Mouse (Mus musculus): ENCODE measurements around the gene Fxyd6. TPM values are rescaled to one million over a fixed set of nuclear protein-coding genes. Genes with fewer than 3 reads are reported as not detected.

Fxyd6 gene
- polyA plus RNA-seq, 1 experiment from 2014 or later: 364 TPM

- H3K4me1 ChIP-seq (replicated peaks): peaks cover 61% of the 10 kb centered on the region
- peak; percentile 82 for ATAC-seq
- H3K4me3 ChIP-seq (replicated peaks): no peak overlapping the region
- peak overlapping the region; percentile 37; the same call in 1 of the 2 replicates for H3K9ac ChIP-seq (replicated peaks)
- H3K27me3 ChIP-seq: no peaks in the 10 kb centered on the region
- H3K4me2 ChIP-seq (replicated peaks): peak overlapping the region; percentile 11; the same call in 1 of the 2 replicates
- H3K9me3 ChIP-seq: no peaks in the 10 kb centered on the region
- peaks cover 11% of the 10 kb centered on the region for H3K36me3 ChIP-seq
- peak overlapping the region; percentile 74 for H3K27ac ChIP-seq
- 33% methylated on average over 10 of the region's 10 CpGs for WGBS
Measured at GRCm38 (mm10) chr9:45380411-45381251, 10.6 kb downstream of the Fxyd6 start.

GRCm38 (mm10) chr9:45382336-45382735, 12.4 kb downstream of the Fxyd6 start:
- H3K4me3 ChIP-seq (replicated peaks): no peak overlapping the region
- H3K36me3 ChIP-seq: 0 out of 2 replicates have a peak, but pooled peaks cover 4% of the 10 kb centered on the region
- 88% methylated on average over 5 of the region's 5 CpGs for WGBS
- ATAC-seq: no peak
- H3K9me3 ChIP-seq: no peaks in the 10 kb centered on the region
- H3K27ac ChIP-seq: no peak overlapping the region
- no peak overlapping the region for H3K9ac ChIP-seq (replicated peaks)
- H3K4me2 ChIP-seq (replicated peaks): no peak overlapping the region
- no peaks in the 10 kb centered on the region for H3K27me3 ChIP-seq
- peaks cover 51% of the 10 kb centered on the region for H3K4me1 ChIP-seq (replicated peaks)

- Histone ChIP-seq H3K27me3 (no peaks in the 10 kb centered on the region), H3K9me3 (no peaks in the 10 kb centered on the region), H3K4me2 (replicated peaks) (no peak overlapping the region), H3K27ac (no peak overlapping the region), H3K4me1 (replicated peaks) (peaks cover 51% of the 10 kb centered on the region), H3K4me3 (replicated peaks) (no peak overlapping the region), H3K9ac (replicated peaks) (no peak overlapping the region), H3K36me3 (0 out of 2 replicates have a peak, but pooled peaks cover 4% of the 10 kb centered on the region)
- WGBS: 83% methylated on average over 5 of the region's 5 CpGs
- ATAC-seq: no peak
Measured at GRCm38 (mm10) chr9:45382834-45383233, 12.8 kb downstream of the Fxyd6 start.

GRCm38 (mm10) chr9:45383883-45384282, 13.9 kb downstream of the Fxyd6 start:
- Histone ChIP-seq H3K4me3 (replicated peaks) (no peak overlapping the region), H3K36me3 (0 out of 2 replicates have a peak, but pooled peaks cover 4% of the 10 kb centered on the region), H3K27me3 (no peaks in the 10 kb centered on the region), H3K4me1 (replicated peaks) (peaks cover 44% of the 10 kb centered on the region), H3K27ac (no peak overlapping the region), H3K9ac (replicated peaks) (no peak overlapping the region), H3K9me3 (no peaks in the 10 kb centered on the region), H3K4me2 (replicated peaks) (no peak overlapping the region)
- no peak for ATAC-seq
- WGBS: 89% methylated on average over 6 of the region's 6 CpGs

- peaks cover 15% of the 10 kb centered on the region for H3K4me1 ChIP-seq (replicated peaks)
- H3K27ac ChIP-seq: no peak overlapping the region
- H3K4me2 ChIP-seq (replicated peaks): no peak overlapping the region
- H3K36me3 ChIP-seq: peaks cover 14% of the 10 kb centered on the region; the same call in 1 of the 2 replicates
- no peaks in the 10 kb centered on the region for H3K9me3 ChIP-seq
- 91% methylated on average over 5 of the region's 5 CpGs for WGBS
- no peak for ATAC-seq
- H3K27me3 ChIP-seq: no peaks in the 10 kb centered on the region
- no peak overlapping the region for H3K4me3 ChIP-seq (replicated peaks)
- H3K9ac ChIP-seq (replicated peaks): no peak overlapping the region
Measured at GRCm38 (mm10) chr9:45386698-45387097, 16.7 kb downstream of the Fxyd6 start.

- Histone ChIP-seq H3K4me1 (replicated peaks) (peaks cover 3% of the 10 kb centered on the region; the same call in 1 of the 2 replicates), H3K4me2 (replicated peaks) (no peak overlapping the region), H3K36me3 (peaks cover 30% of the 10 kb centered on the region), H3K27me3 (no peaks in the 10 kb centered on the region), H3K4me3 (replicated peaks) (no peak overlapping the region), H3K9ac (replicated peaks) (0 out of 2 replicates have a peak overlapping the region, but pooled peaks have one; percentile 25), H3K9me3 (no peaks in the 10 kb centered on the region), H3K27ac (no peak overlapping the region)
- WGBS: 47% methylated on average over 12 of the region's 12 CpGs
- ATAC-seq: peak; percentile 77; the same call in 1 of the 2 replicates
Measured at GRCm38 (mm10) chr9:45388385-45388994, 18.5 kb downstream of the Fxyd6 start.

GRCm38 (mm10) chr9:45389596-45389995, 19.6 kb downstream of the Fxyd6 start:
- Histone ChIP-seq H3K9ac (replicated peaks) (no peak overlapping the region), H3K4me3 (replicated peaks) (no peak overlapping the region), H3K9me3 (no peaks in the 10 kb centered on the region), H3K4me2 (replicated peaks) (no peak overlapping the region), H3K4me1 (replicated peaks) (peaks cover 3% of the 10 kb centered on the region; the same call in 1 of the 2 replicates), H3K36me3 (peaks cover 41% of the 10 kb centered on the region), H3K27me3 (no peaks in the 10 kb centered on the region), H3K27ac (no peak overlapping the region)
- ATAC-seq: no peak
- WGBS: 89% methylated on average over 8 of the region's 8 CpGs

GRCm38 (mm10) chr9:45391299-45391698, 21.3 kb downstream of the Fxyd6 start:
- WGBS: 82% methylated on average over 7 of the region's 7 CpGs
- no peaks in the 10 kb centered on the region for H3K9me3 ChIP-seq
- H3K4me3 ChIP-seq (replicated peaks): no peak overlapping the region
- H3K4me1 ChIP-seq (replicated peaks): peaks cover 3% of the 10 kb centered on the region; the same call in 1 of the 2 replicates
- no peak overlapping the region for H3K27ac ChIP-seq
- no peaks in the 10 kb centered on the region for H3K27me3 ChIP-seq
- no peak for ATAC-seq
- no peak overlapping the region for H3K9ac ChIP-seq (replicated peaks)
- H3K4me2 ChIP-seq (replicated peaks): no peak overlapping the region
- H3K36me3 ChIP-seq: peaks cover 58% of the 10 kb centered on the region

GRCm38 (mm10) chr9:45395218-45395617, 25.2 kb downstream of the Fxyd6 start:
- no peaks in the 10 kb centered on the region for H3K27me3 ChIP-seq
- no peak overlapping the region for H3K4me2 ChIP-seq (replicated peaks)
- WGBS: 92% methylated on average over 6 of the region's 6 CpGs
- H3K4me3 ChIP-seq (replicated peaks): no peak overlapping the region
- no peaks in the 10 kb centered on the region for H3K9me3 ChIP-seq
- ATAC-seq: no peak
- no peak overlapping the region for H3K27ac ChIP-seq
- H3K36me3 ChIP-seq: peaks cover 60% of the 10 kb centered on the region
- H3K9ac ChIP-seq (replicated peaks): no peak overlapping the region
- H3K4me1 ChIP-seq (replicated peaks): no peaks in the 10 kb centered on the region

GRCm38 (mm10) chr9:45395796-45396195, 25.8 kb downstream of the Fxyd6 start:
- H3K27ac ChIP-seq: no peak overlapping the region
- H3K4me3 ChIP-seq (replicated peaks): no peak overlapping the region
- WGBS: 73% methylated on average over 3 of the region's 3 CpGs
- no peak for ATAC-seq
- no peaks in the 10 kb centered on the region for H3K9me3 ChIP-seq
- H3K9ac ChIP-seq (replicated peaks): no peak overlapping the region
- H3K36me3 ChIP-seq: peaks cover 56% of the 10 kb centered on the region
- 0 out of 2 replicates have a peak, but pooled peaks cover 2% of the 10 kb centered on the region for H3K27me3 ChIP-seq
- H3K4me2 ChIP-seq (replicated peaks): no peak overlapping the region
- no peaks in the 10 kb centered on the region for H3K4me1 ChIP-seq (replicated peaks)

GRCm38 (mm10) chr9:45398336-45398735, 28.4 kb downstream of the Fxyd6 start:
- ATAC-seq: no peak
- WGBS: 54% methylated on average over 1 of the region's 1 CpGs
- H3K9me3 ChIP-seq: no peaks in the 10 kb centered on the region
- no peak overlapping the region for H3K9ac ChIP-seq (replicated peaks)
- no peak overlapping the region for H3K4me2 ChIP-seq (replicated peaks)
- 0 out of 2 replicates have a peak, but pooled peaks cover 2% of the 10 kb centered on the region for H3K27me3 ChIP-seq
- peaks cover 32% of the 10 kb centered on the region for H3K36me3 ChIP-seq
- no peaks in the 10 kb centered on the region for H3K4me1 ChIP-seq (replicated peaks)
- H3K4me3 ChIP-seq (replicated peaks): no peak overlapping the region
- no peak overlapping the region for H3K27ac ChIP-seq

- Histone ChIP-seq H3K4me1 (replicated peaks) (no peaks in the 10 kb centered on the region), H3K27ac (no peak within 1 kb of the TSS), H3K4me2 (replicated peaks) (no peak within 1 kb of the TSS), H3K36me3 (peaks cover 21% of the 10 kb centered on the region), H3K9ac (replicated peaks) (no peak within 1 kb of the TSS), H3K9me3 (no peaks in the 10 kb centered on the region), H3K27me3 (0 out of 2 replicates have a peak, but pooled peaks cover 2% of the 10 kb centered on the region), H3K4me3 (replicated peaks) (no peak within 1 kb of the TSS)
- WGBS: 77% methylated on average over 4 of the region's 4 CpGs
- ATAC-seq: no peak
Measured at GRCm38 (mm10) chr9:45399434-45399833, 29.4 kb downstream of the Fxyd6 start, which contains the start of gene Fxyd2. Gene Fxyd2 (plus strand): TSS chr9:45399669.

All from midbrain, embryonic 13.5 days (tissue).